Mouse (Mus musculus) macrophage (primary cell): ENCODE measurements at regions not wholly inside any gene's neighbourhood (a gene's known extent, or its start where the extent isn't known, plus 50 kb on each side); places are given as distances from the start of the nearest gene placed in this dataset.
"Not testable (repeated sequence)": the region's sequence is repeated elsewhere in the genome, so short reads cannot be mapped to it uniquely, and the experiment has no call there.

Source experiments
- H3K27ac ChIP-seq: fragments of 350-480 bp; formaldehyde crosslinking; 2 replicates; pipeline ENCODE4 v1.9.0; 2021
- H3K36me3 ChIP-seq: fragments of 350-480 bp; formaldehyde crosslinking; 2 replicates; pipeline ENCODE4 v1.9.0; 2021; ENCODE audit errors: inconsistent target
- H3K4me3 ChIP-seq: fragments of 350-480 bp; formaldehyde crosslinking; 2 replicates; pipeline ENCODE4 v1.9.0; 2021; ENCODE audit errors: inconsistent target
- H3K79me2 ChIP-seq: fragments of 350-480 bp; formaldehyde crosslinking; 2 replicates; pipeline ENCODE4 v1.9.0; 2021; ENCODE audit errors: inconsistent target
- WGBS: methylation state at CpG from one replicate; pipeline ENCODE4 v1.1.7; 2026; ENCODE audit warnings: inconsistent platforms; ENCODE audit not compliant: missing documents; 5-methylcytosine and 5-hydroxymethylcytosine counted together

DNA sequence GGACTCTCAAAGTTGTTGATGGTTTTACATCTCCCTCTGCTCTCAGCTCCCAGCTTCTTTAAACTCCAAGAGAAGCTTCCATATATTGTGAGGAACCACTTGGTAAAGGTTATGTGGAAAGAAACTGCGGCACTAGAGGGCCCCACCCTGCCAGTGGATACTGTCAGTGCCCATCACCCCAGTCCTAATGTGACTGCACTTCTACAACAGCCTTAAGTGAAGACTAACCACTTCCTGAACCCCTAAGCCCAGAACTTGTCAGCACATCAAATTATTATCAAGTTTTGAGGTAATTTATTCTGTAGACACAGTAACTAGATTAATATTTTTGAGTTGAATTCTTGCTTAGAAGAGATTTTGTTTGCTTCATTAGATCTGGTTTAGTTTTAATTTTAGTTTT is 182.3 kb upstream of the L3mbtl3 start:
- Histone ChIP-seq H3K79me2 (no peaks in the 10 kb centered on the region), H3K4me3 (no peak overlapping the region), H3K27ac (peak overlapping the region; percentile 94), H3K36me3 (no peaks in the 10 kb centered on the region)
- 0% methylated on average over 1 of the region's 1 CpGs for WGBS

GRCm38 (mm10) chr10:26559323-26559722 is 183.6 kb upstream of the L3mbtl3 start:
- Histone ChIP-seq H3K27ac (peak overlapping the region; percentile 94), H3K4me3 (no peak overlapping the region), H3K79me2 (no peaks in the 10 kb centered on the region), H3K36me3 (no peaks in the 10 kb centered on the region)
- 21% methylated on average over 4 of the region's 4 CpGs for WGBS

- no peaks in the 10 kb centered on the region for H3K36me3 ChIP-seq
- 95% methylated on average over 4 of the region's 4 CpGs for WGBS
- H3K27ac ChIP-seq, result peak overlapping the region; percentile 94
- H3K79me2 ChIP-seq, result no peaks in the 10 kb centered on the region
- no peak overlapping the region for H3K4me3 ChIP-seq
These were observed 184.7 kb upstream of the L3mbtl3 start for GRCm38 (mm10) chr10:26560456-26560855.

DNA sequence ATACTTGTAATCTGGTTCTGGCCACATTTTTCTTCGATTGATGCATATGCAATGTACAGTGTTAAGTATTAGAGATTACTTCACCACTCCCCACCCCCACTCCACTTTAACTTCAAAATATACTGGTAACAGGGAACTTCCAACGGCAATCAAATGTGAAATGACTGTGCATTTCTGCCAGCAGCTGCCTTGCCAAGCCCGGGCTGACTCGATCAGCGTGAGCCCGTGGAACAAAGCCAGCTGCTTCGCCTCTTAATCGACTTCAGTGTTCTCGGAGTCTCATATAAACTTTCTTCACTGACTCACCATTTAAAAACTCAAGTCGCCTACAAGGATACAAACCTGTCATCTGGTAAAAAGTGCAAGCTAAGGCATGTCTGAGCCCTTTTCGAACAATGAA is 188.7 kb upstream of the L3mbtl3 start:
- Histone ChIP-seq H3K79me2 (no peaks in the 10 kb centered on the region), H3K4me3 (no peak overlapping the region; the same call in 1 of the 2 replicates), H3K27ac (peak overlapping the region; percentile 68), H3K36me3 (no peaks in the 10 kb centered on the region)
- under 1% methylated on average over 11 of the region's 11 CpGs for WGBS

DNA sequence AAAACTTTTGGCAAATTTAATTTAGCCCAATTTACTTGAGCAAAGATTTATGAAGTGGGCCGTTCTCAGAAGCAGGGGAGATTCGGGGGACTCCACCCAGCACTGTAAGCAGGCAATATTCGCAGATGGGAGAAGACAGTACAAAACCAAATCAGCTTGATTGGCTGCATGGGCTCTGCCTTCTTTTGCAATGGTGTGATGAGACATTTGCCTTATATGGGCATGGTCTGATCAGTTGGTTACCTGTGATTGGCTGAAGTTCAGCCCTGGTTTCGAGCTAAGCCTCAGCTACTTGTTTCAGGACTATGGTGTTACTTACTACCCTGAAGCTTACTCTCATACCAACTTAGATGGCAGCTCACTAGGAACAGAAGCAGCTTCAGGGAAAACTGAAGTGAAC is 185.6 kb upstream of the Arhgap18 start:
- H3K27ac ChIP-seq, result no peak overlapping the region
- H3K4me3 ChIP-seq, result no peak overlapping the region
- H3K36me3 ChIP-seq, result no peaks in the 10 kb centered on the region
- 78% methylated on average over 4 of the region's 4 CpGs for WGBS
- H3K79me2 ChIP-seq, result no peaks in the 10 kb centered on the region

DNA sequence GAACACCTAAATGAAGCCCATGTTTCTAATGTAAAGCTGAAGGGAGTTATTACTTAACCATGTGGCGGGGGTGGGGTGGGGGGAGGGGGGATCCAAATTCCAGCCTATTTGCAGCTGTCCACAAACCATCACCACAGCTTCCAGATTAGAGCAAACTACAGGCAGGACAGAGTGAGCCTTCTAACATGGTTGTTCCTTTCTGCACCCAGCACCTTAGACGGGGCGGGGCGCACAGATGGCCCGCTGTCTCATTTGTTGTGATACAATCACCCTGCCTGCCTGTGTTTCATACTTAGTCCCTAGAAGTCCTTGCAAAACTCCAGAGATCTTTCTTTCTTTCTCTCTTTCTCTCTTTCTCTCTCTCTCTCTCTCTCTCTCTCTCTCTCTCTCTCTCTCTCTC is 182.8 kb upstream of the Arhgap18 start:
- no peaks in the 10 kb centered on the region for H3K79me2 ChIP-seq
- WGBS, result 94% methylated on average over 5 of the region's 5 CpGs
- H3K36me3 ChIP-seq, result no peaks in the 10 kb centered on the region
- H3K4me3 ChIP-seq, result no peak overlapping the region
- H3K27ac ChIP-seq, result no peak overlapping the region

DNA sequence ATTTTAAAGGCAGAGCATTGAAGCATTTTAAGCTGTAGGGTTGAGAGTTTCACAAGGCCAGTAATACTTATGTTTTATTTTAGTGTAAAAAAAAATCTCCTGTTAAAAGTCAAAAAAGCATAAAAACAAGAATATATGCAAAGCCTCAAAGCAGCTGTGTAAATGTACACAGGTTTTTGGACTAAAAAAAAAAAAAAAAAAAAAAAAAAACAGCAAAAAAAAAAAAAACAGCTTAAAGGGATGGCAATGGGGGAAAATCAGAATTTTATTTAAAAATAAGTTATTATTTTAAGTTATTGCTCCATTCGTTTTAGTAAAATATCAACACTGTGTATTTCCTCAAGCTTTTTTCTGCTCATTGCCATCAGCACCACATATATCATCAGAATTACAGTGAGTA is 181.8 kb upstream of the Arhgap18 start:
- H3K4me3 ChIP-seq, result no peak overlapping the region
- WGBS, result 100% methylated on average over 1 of the region's 1 CpGs

GRCm38 (mm10) chr10:26576153-26576552 is 177.1 kb upstream of the Arhgap18 start:
- Histone ChIP-seq H3K4me3 (no peak overlapping the region), H3K27ac (peak overlapping the region; percentile 22), H3K79me2 (no peaks in the 10 kb centered on the region), H3K36me3 (no peaks in the 10 kb centered on the region)
- WGBS, result 0% methylated on average over 3 of the region's 3 CpGs

More for the DNA sequence above, 181.8 kb upstream of the Arhgap18 start:
- no peaks in the 10 kb centered on the region for H3K36me3 ChIP-seq
- no peaks in the 10 kb centered on the region for H3K79me2 ChIP-seq
- H3K27ac ChIP-seq, result no peak overlapping the region

- 72% methylated on average over 2 of the region's 2 CpGs for WGBS
- Histone ChIP-seq H3K4me3 (no peak overlapping the region), H3K79me2 (no peaks in the 10 kb centered on the region), H3K36me3 (no peaks in the 10 kb centered on the region), H3K27ac (no peak overlapping the region)
These were observed 176.1 kb upstream of the Arhgap18 start for GRCm38 (mm10) chr10:26577087-26577486.

GRCm38 (mm10) chr10:26585106-26585505 is 168.1 kb upstream of the Arhgap18 start:
- Histone ChIP-seq H3K27ac (no peak overlapping the region), H3K79me2 (no peaks in the 10 kb centered on the region), H3K4me3 (no peak overlapping the region), H3K36me3 (no peaks in the 10 kb centered on the region)
- WGBS, result 23% methylated on average over 2 of the region's 2 CpGs

- not testable (repeated sequence) for H3K27ac ChIP-seq, H3K79me2 ChIP-seq, H3K4me3 ChIP-seq, H3K36me3 ChIP-seq
- WGBS, result 100% methylated on average over 4 of the region's 4 CpGs
These were observed 146.1 kb upstream of the Arhgap18 start for GRCm38 (mm10) chr10:26607081-26607480.

DNA sequence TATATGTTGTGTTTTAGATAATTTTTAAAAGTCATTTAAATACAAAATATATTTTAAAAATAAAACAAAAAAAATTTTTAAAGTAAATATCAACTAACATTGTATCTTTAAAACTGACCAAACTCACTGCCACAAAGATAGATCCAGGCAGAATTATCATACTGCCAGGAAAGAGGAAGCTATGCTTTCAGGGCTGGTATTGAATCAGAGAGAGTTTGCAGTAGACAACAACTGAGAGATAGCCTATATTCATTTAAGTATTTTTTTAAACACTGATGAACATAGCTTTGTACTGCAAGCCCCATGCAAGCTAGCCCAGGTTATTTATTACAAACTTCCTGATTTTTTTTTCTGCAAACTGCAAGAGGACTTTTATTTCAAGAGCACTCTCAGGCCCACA is 142.0 kb upstream of the Arhgap18 start:
- no peaks in the 10 kb centered on the region for H3K79me2 ChIP-seq
- H3K4me3 ChIP-seq, result no peak overlapping the region
- no peak overlapping the region for H3K27ac ChIP-seq
- no peaks in the 10 kb centered on the region for H3K36me3 ChIP-seq

DNA sequence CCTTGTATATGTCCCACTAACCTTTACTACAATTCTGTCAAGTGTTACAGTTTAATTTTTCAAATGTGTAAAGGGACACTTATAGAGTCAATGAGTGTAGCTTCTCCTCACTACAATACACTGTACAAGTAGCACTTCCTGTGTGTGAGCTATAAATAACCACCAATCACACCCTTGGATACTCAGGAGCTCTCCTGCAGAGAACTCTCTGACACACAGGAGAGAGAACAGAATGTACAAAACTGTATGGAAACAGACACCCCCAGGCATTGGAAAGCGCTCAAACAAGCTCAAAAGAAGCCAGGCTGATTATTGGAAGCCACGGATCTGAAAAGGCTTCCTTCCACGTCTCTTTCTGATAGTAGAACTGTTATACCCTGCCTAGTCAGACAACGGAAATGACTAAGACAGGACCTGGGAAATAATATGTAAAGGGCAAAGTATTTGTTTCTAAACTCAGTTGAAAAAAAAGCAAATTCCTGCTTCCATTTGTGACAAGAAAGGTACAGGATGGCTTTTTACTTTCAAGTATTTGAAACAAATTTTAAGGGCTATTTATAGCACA is 122.9 kb upstream of the Arhgap18 start:
- Histone ChIP-seq H3K27ac (no peak overlapping the region), H3K79me2 (no peaks in the 10 kb centered on the region)
- 62% methylated on average over 4 of the region's 4 CpGs for WGBS

DNA sequence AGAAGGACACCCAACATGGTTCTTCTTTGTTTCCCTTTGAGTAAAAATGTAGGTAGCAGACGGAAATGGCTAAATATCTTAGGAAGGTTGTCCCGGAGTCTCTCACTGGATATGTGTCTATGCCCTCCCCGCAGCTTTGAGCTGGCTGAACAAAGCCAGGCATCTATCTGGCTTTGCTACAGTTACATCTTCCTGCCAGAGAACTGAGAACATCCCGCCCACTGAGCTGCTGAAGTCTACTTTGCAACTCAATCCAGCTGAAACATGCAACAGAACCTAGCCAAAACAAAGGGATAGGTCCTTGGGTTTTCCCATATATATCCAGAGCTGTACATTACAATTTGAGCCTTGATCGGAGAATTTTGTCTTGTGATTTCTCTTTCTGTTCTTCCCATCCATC is 121.0 kb upstream of the Arhgap18 start:
- WGBS, result 100% methylated on average over 5 of the region's 5 CpGs
- Histone ChIP-seq H3K4me3 (no peak overlapping the region), H3K27ac (no peak overlapping the region)

More for the DNA sequence above, 122.9 kb upstream of the Arhgap18 start:
- Histone ChIP-seq H3K4me3 (no peak overlapping the region), H3K36me3 (no peaks in the 10 kb centered on the region)

GRCm38 (mm10) chr10:26637459-26637858 is 115.8 kb upstream of the Arhgap18 start:
- 97% methylated on average over 3 of the region's 3 CpGs for WGBS
- Histone ChIP-seq H3K4me3 (no peak overlapping the region), H3K79me2 (no peaks in the 10 kb centered on the region)

More for the DNA sequence above, 121.0 kb upstream of the Arhgap18 start:
- H3K79me2 ChIP-seq, result no peaks in the 10 kb centered on the region
- no peaks in the 10 kb centered on the region for H3K36me3 ChIP-seq

DNA sequence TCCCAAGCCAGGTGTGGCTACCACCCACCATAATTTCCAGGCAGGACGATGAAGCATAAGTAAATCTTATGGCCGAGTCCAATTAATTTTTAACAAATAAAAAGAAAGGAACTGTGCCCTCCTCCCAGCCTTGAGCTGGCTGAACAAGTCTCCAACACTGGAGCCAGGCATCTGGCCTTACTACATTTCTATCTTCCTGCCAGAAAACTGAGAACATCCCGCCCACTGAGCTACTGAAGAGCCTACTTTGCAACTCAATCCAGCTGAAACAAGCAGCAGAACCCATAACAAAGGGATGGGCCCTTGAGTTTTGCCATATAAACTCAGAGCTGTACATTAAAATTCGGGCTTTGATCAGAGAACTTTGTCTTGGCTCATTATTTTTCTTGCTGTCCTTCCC is 115.2 kb upstream of the Arhgap18 start:
- H3K27ac ChIP-seq, result no peak overlapping the region
- H3K36me3 ChIP-seq, result no peaks in the 10 kb centered on the region
- no peaks in the 10 kb centered on the region for H3K79me2 ChIP-seq
- WGBS, result 89% methylated on average over 3 of the region's 4 CpGs
- no peak overlapping the region for H3K4me3 ChIP-seq

More at GRCm38 (mm10) chr10:26637459-26637858, 115.8 kb upstream of the Arhgap18 start:
- Histone ChIP-seq H3K36me3 (no peaks in the 10 kb centered on the region), H3K27ac (no peak overlapping the region)
